Mouse (Mus musculus) B cell, adult 2 months (primary cell): ENCODE data around the gene Wdr63.

Experiments used
- DNase-seq, 2 experiments: peaks; one replicate each; pipeline ENCODE4 v3.0.0; 2022

Gene Wdr63

GRCm38 (mm10) chr3:146107921-146108571 lies at the start of gene Wdr63:
Gene Wdr63, minus strand, starts transcription at chr3:146108130.
- peak; percentile 27 to 28 for DNase-seq

GRCm38 (mm10) chr3:146156811-146157210 lies 48.9 kb upstream of the Wdr63 start:
- no peak for DNase-seq

- peak in 1 of 2 experiments; percentile 27 for DNase-seq
These were observed 48.0 kb upstream of the Wdr63 start for GRCm38 (mm10) chr3:146155628-146156576.

GRCm38 (mm10) chr3:146153862-146154611 lies 46.1 kb upstream of the Wdr63 start:
- peak; percentile 54 to 57 for DNase-seq

- DNase-seq: no peak
These were observed 45.0 kb upstream of the Wdr63 start for GRCm38 (mm10) chr3:146152913-146153312.

- peak; percentile 39 to 44 for DNase-seq
These were observed 44.4 kb upstream of the Wdr63 start for GRCm38 (mm10) chr3:146152348-146152747.

GRCm38 (mm10) chr3:146151755-146152154 lies 43.8 kb upstream of the Wdr63 start:
- DNase-seq: peak in 1 of 2 experiments; percentile 12

- no peak for DNase-seq
These were observed 43.4 kb upstream of the Wdr63 start for GRCm38 (mm10) chr3:146151328-146151727.

- peak; percentile 38 to 47 for DNase-seq
These were observed 42.6 kb upstream of the Wdr63 start for GRCm38 (mm10) chr3:146150560-146150959.

- peak; percentile 73 to 74 for DNase-seq
These were observed 42.1 kb upstream of the Wdr63 start for GRCm38 (mm10) chr3:146150058-146150400.

GRCm38 (mm10) chr3:146149156-146150057 lies 41.5 kb upstream of the Wdr63 start, which contains the start of gene Mcoln2:
Gene Mcoln2, plus strand, starts transcription at chr3:146149833.
- peak; percentile 57 to 58 for DNase-seq

- DNase-seq: no peak
These were observed 38.2 kb upstream of the Wdr63 start for GRCm38 (mm10) chr3:146146131-146146530.

GRCm38 (mm10) chr3:146145501-146145900 lies 37.6 kb upstream of the Wdr63 start:
- DNase-seq: peak; percentile 35 to 41

GRCm38 (mm10) chr3:146142523-146142922 lies 34.6 kb upstream of the Wdr63 start:
- no peak for DNase-seq

- DNase-seq: no peak
These were observed 32.3 kb upstream of the Wdr63 start for GRCm38 (mm10) chr3:146140276-146140675.

GRCm38 (mm10) chr3:146136422-146136821 lies 28.5 kb upstream of the Wdr63 start:
- peak; percentile 20 to 25 for DNase-seq

- no peak for DNase-seq
These were observed 27.5 kb upstream of the Wdr63 start for GRCm38 (mm10) chr3:146135417-146135816.

GRCm38 (mm10) chr3:146134834-146135233 lies 26.9 kb upstream of the Wdr63 start:
- DNase-seq: peak; percentile 30

GRCm38 (mm10) chr3:146127205-146127604 lies 19.3 kb upstream of the Wdr63 start:
- DNase-seq: no peak

GRCm38 (mm10) chr3:146123464-146123825 lies 15.5 kb upstream of the Wdr63 start:
- no peak for DNase-seq

- peak; percentile 10 to 16 for DNase-seq
These were observed 15.0 kb upstream of the Wdr63 start for GRCm38 (mm10) chr3:146122807-146123463.

- no peak for DNase-seq
These were observed 14.1 kb upstream of the Wdr63 start for GRCm38 (mm10) chr3:146122125-146122420.
